21 mouse cellular contexts compared by ENCODE assay signal in the genomic region with DNA sequence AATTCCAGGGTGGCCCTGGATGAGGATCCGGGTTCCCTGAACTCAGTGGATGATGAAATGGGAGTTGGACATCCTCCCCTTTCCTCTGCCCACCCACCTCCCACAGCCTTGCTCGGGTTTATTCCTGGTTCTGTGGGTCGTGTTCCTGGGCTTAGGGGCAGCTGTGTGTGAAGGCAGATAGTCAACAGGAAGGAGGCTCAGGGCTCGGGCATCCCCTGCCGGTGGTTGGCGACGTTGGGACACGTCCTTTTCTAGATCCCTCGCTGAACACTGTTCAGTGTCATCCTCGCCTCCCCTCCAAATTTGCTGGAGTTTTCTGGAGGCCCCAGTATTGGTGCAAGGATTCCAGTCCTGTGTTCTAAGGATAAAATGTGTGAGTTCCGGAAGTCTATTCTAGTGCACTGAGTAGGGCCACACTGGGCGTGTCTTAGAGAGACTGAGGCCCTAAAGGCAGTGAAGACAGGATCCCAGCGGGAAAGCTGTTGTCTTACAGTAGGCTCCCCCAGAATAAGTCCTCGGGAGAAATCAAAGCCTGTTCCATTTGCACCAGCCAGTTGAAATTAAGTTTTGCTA. TPM values are rescaled to one million over a fixed set of nuclear protein-coding genes. Genes with fewer than 3 reads are reported as not detected.
A peak's percentile ranks its signal among the peaks of the same experiment; 100 is the strongest.
DNase-seq lines count a peak whose midpoint lies in the region; ATAC-seq and TF ChIP-seq lines count a peak whose summit lies in the region.
"Had no signal": no experiment of that assay in that cellular context is flagged by ENCODE, and none has a peak within 500 bp of the region (broad histone marks: within the 10 kb centered on the region; RNA-seq: fewer than 3 reads in every experiment).

No protein-coding gene starts in this region.

- TF ChIP-seq POLR2A in lung, adult 2 months (IDR thresholded peaks at IDR 0.05; ENCODE audit: borderline replicate concordance, extremely low read depth, low read depth, low read length): no peak

- WGBS in lung, adult 2 months: 68% methylated on average over 14 of the region's 14 CpGs
- WGBS in liver, postnatal 0 days (ENCODE audit: insufficient replicate concordance): 40% methylated on average over 14 of the region's 14 CpGs
- 82% methylated on average over 14 of the region's 14 CpGs for WGBS in stomach, postnatal 0 days

- H3K4me1 ChIP-seq in lung, adult 2 months (ENCODE audit: control insufficient read depth, insufficient read depth, low read length): no peaks in the 10 kb centered on the region
- H3K4me1 ChIP-seq in liver, postnatal 0 days (ENCODE audit: insufficient read depth): no peaks in the 10 kb centered on the region
- no peaks in the 10 kb centered on the region; the same call in 1 of the 2 replicates for H3K4me1 ChIP-seq in stomach, postnatal 0 days (replicated peaks; ENCODE audit: control insufficient read depth, insufficient read depth)
- H3K4me1 ChIP-seq: heart, embryonic 12.5 days; neural tube, embryonic 13.5 days had no signal

- H3K27ac ChIP-seq in liver, postnatal 0 days (ENCODE audit: low read depth): no peak overlapping the region
- no peak overlapping the region for H3K27ac ChIP-seq in stomach, postnatal 0 days (replicated peaks)
- no peak overlapping the region for H3K27ac ChIP-seq in left cerebral cortex, adult 2 months
- H3K27ac ChIP-seq: neural tube, embryonic 13.5 days had no signal

- no peaks in the 10 kb centered on the region for H3K36me3 ChIP-seq in liver, postnatal 0 days (replicated peaks; ENCODE audit: insufficient read depth, low read length)
- H3K36me3 ChIP-seq in stomach, postnatal 0 days (ENCODE audit: control insufficient read depth, insufficient read depth, low read length): no peaks in the 10 kb centered on the region
- H3K36me3 ChIP-seq: embryonic facial prominence, embryonic 13.5 days; heart, embryonic 12.5 days; neural tube, embryonic 13.5 days had no signal

- TF ChIP-seq CTCF in lung, adult 2 months (IDR thresholded peaks at IDR 0.05; ENCODE audit: insufficient read depth, low read length): peak; percentile 29; the same call in 1 of the 2 replicates
- peak; percentile 39 for TF ChIP-seq CTCF in liver, postnatal 0 days (IDR thresholded peaks at IDR 0.05; ENCODE audit: low read depth)
- TF ChIP-seq CTCF in stomach, postnatal 0 days (IDR thresholded peaks at IDR 0.05; ENCODE audit: low read depth): no peak
- no peak for TF ChIP-seq CTCF in left cerebral cortex, adult 2 months (IDR thresholded peaks at IDR 0.05)

- ATAC-seq in activated CD4-positive, CD25-positive, alpha-beta regulatory T cell, adult 4 months: peak; percentile 54
- ATAC-seq in liver, postnatal 0 days: 0 out of 2 replicates have a peak, but pooled peaks have one; percentile 21
- 0 out of 2 replicates have a peak, but pooled peaks have one; percentile 11 for ATAC-seq in stomach, postnatal 0 days (ENCODE audit: low FRiP score, low TSS enrichment)

- H3K9ac ChIP-seq in liver, postnatal 0 days (replicated peaks): no peak overlapping the region
- H3K9ac ChIP-seq in stomach, postnatal 0 days (ENCODE audit: low read length): no peak overlapping the region
- H3K9ac ChIP-seq: embryonic facial prominence, embryonic 13.5 days; heart, embryonic 12.5 days; neural tube, embryonic 13.5 days had no signal

- intact Hi-C loops in left cerebral cortex, adult 2 months (cut with DNase I): no loop called here

- DNase-seq in lung, adult 2 months: no peak
- DNase-seq in lung, postnatal 14 days: no peak
- peak; percentile 28 for DNase-seq in liver, postnatal 0 days
- DNase-seq in stomach, postnatal 0 days (ENCODE audit: low spot score): no peak
- DNase-seq in spleen, postnatal 36 days (ENCODE audit: low spot score in 2 of 2): no peak
- DNase-seq in left cerebral cortex, adult 2 months (ENCODE audit: extremely low spot score in 1 of 2, low spot score in 2 of 2): no peak
- no peak for DNase-seq in cerebellum, adult 8-10 months
- DNase-seq: cerebellum, adult 11-12 months; gastrocnemius, postnatal 25 days; kidney, postnatal 25 days; right cerebral cortex, postnatal 4 days had no signal

- no peak overlapping the region for H3K4me3 ChIP-seq in lung, adult 2 months (replicated peaks; ENCODE audit: extremely low read depth, low read depth, low read length)
- H3K4me3 ChIP-seq in liver, postnatal 0 days (ENCODE audit: low read depth, low read length): no peak overlapping the region
- H3K4me3 ChIP-seq in stomach, postnatal 0 days (ENCODE audit: low read depth, low read length): no peak overlapping the region
- no peak overlapping the region for H3K4me3 ChIP-seq in left cerebral cortex, adult 2 months
- H3K4me3 ChIP-seq: embryonic facial prominence, embryonic 13.5 days; heart, embryonic 12.5 days; neural tube, embryonic 13.5 days had no signal

- no peak for TF ChIP-seq EP300 in liver, postnatal 0 days (IDR thresholded peaks at IDR 0.05; ENCODE audit: low read depth)
- TF ChIP-seq EP300 in stomach, postnatal 0 days (optimal IDR thresholded peaks at IDR 0.05): no peak

- no peak overlapping the region for H3K4me2 ChIP-seq in liver, postnatal 0 days (ENCODE audit: low read depth, low read length)
- no peak overlapping the region for H3K4me2 ChIP-seq in stomach, postnatal 0 days (replicated peaks; ENCODE audit: low read depth)
- H3K4me2 ChIP-seq: embryonic facial prominence, embryonic 13.5 days; heart, embryonic 12.5 days; neural tube, embryonic 13.5 days had no signal

- no peaks in the 10 kb centered on the region for H3K9me3 ChIP-seq in liver, postnatal 0 days (ENCODE audit: low read length)
- no peaks in the 10 kb centered on the region for H3K9me3 ChIP-seq in stomach, postnatal 0 days (ENCODE audit: control insufficient read depth, low read length)
- H3K9me3 ChIP-seq: embryonic facial prominence, embryonic 13.5 days; heart, embryonic 12.5 days; neural tube, embryonic 13.5 days had no signal

- no peaks in the 10 kb centered on the region for H3K27me3 ChIP-seq in liver, postnatal 0 days (ENCODE audit: insufficient read depth, low read length)
- H3K27me3 ChIP-seq in stomach, postnatal 0 days (ENCODE audit: control insufficient read depth, insufficient read depth, low read length): no peaks in the 10 kb centered on the region
- H3K27me3 ChIP-seq: embryonic facial prominence, embryonic 13.5 days; heart, embryonic 12.5 days; neural tube, embryonic 13.5 days had no signal

RNA-seq across cellular contexts. Expression of a gene that starts 19.4 kb away (rescaled TPM):
- polyA plus RNA-seq in lung, adult 2 months (2012; rRNA removed): 560 and 814 TPM in 2 replicates
- 10 to 100 TPM; 17.0 to 23.4 TPM for polyA plus RNA-seq in activated CD4-positive, CD25-positive, alpha-beta regulatory T cell, adult 4 months (2017; shearing (Covaris generic))
- polyA plus RNA-seq in liver, postnatal 0 days (2015; fragmentation: Nextera tagmentation; extraction: Ambion mirVana): 295 and 298 TPM in 2 replicates
- 350 and 450 TPM in 2 replicates for polyA plus RNA-seq in stomach, postnatal 0 days (2015; fragmentation: Nextera tagmentation; extraction: Ambion mirVana)
- 10 to 100 TPM; 10.9 to 16.7 TPM for total RNA-seq in left cerebral cortex, adult 2 months (2021)

RNA-seq across cellular contexts. Expression of a gene that starts 24.2 kb away (rescaled TPM):
- polyA plus RNA-seq in lung, adult 2 months (2012; rRNA removed): 227 and 261 TPM in 2 replicates
- polyA plus RNA-seq in activated CD4-positive, CD25-positive, alpha-beta regulatory T cell, adult 4 months (2017; shearing (Covaris generic)): 1 to 10 TPM; 4.6 to 7.5 TPM
- 33.4 and 38.6 TPM in 2 replicates for polyA plus RNA-seq in liver, postnatal 0 days (2015; fragmentation: Nextera tagmentation; extraction: Ambion mirVana)
- 162 and 173 TPM in 2 replicates for polyA plus RNA-seq in stomach, postnatal 0 days (2015; fragmentation: Nextera tagmentation; extraction: Ambion mirVana)
- 1 to 10 TPM; 3.7 to 5.8 TPM for total RNA-seq in left cerebral cortex, adult 2 months (2021)

RNA-seq across cellular contexts. Expression of a gene that starts 26.5 kb away (rescaled TPM):
- 10.6 and 24.3 TPM in 2 replicates for polyA plus RNA-seq in lung, adult 2 months (2012; rRNA removed)
- under 1 TPM; 0.70 to 0.92 TPM for polyA plus RNA-seq in activated CD4-positive, CD25-positive, alpha-beta regulatory T cell, adult 4 months (2017; shearing (Covaris generic))
- polyA plus RNA-seq in liver, postnatal 0 days (2015; fragmentation: Nextera tagmentation; extraction: Ambion mirVana): 53.6 and 54.4 TPM in 2 replicates
- polyA plus RNA-seq in stomach, postnatal 0 days (2015; fragmentation: Nextera tagmentation; extraction: Ambion mirVana): 0.40 and 0.63 TPM in 2 replicates
- under 1 TPM in 1 of 2 experiments, not detected in 1; 0.57 TPM for total RNA-seq in left cerebral cortex, adult 2 months (2021)
- total RNA-seq: gastrocnemius, postnatal 25 days; layer of hippocampus, postnatal 14 days; left cerebral cortex, postnatal 25 days had no signal
- polyA plus RNA-seq: heart, embryonic 12.5 days; stomach, embryonic 14.5 days had no signal

RNA-seq across cellular contexts. Expression of a gene that starts 35.4 kb away (rescaled TPM):
- polyA plus RNA-seq in lung, adult 2 months (2012; rRNA removed): 1,180 and 1,190 TPM in 2 replicates
- polyA plus RNA-seq in activated CD4-positive, CD25-positive, alpha-beta regulatory T cell, adult 4 months (2017; shearing (Covaris generic)): 100 to 1,000 TPM in 1 of 2 experiments, 10 to 100 TPM in 1; 94.1 to 101 TPM
- polyA plus RNA-seq in liver, postnatal 0 days (2015; fragmentation: Nextera tagmentation; extraction: Ambion mirVana): 798 and 816 TPM in 2 replicates
- polyA plus RNA-seq in stomach, postnatal 0 days (2015; fragmentation: Nextera tagmentation; extraction: Ambion mirVana): 932 and 1,048 TPM in 2 replicates
- total RNA-seq in left cerebral cortex, adult 2 months (2021): 10 to 100 TPM; 10.8 to 17.7 TPM

RNA-seq across cellular contexts. Expression of a gene that starts 35.5 kb away (rescaled TPM):
- 0.63 TPM in 1 of 2 replicates, not detected in the other for polyA plus RNA-seq in lung, adult 2 months (2012; rRNA removed)
- not detected for polyA plus RNA-seq in activated CD4-positive, CD25-positive, alpha-beta regulatory T cell, adult 4 months (2017; shearing (Covaris generic))
- polyA plus RNA-seq in liver, postnatal 0 days (2015; fragmentation: Nextera tagmentation; extraction: Ambion mirVana): 0.59 TPM in 1 of 2 replicates, not detected in the other
- 0.32 and 0.71 TPM in 2 replicates for polyA plus RNA-seq in stomach, postnatal 0 days (2015; fragmentation: Nextera tagmentation; extraction: Ambion mirVana)
- not detected for total RNA-seq in left cerebral cortex, adult 2 months (2021)
- total RNA-seq: gastrocnemius, postnatal 25 days; hematopoietic stem cell, adult 5-6 weeks; layer of hippocampus, postnatal 14 days; left cerebral cortex, postnatal 25 days had no signal
- polyA plus RNA-seq: embryonic facial prominence, embryonic 13.5 days; frontal cortex, adult 2 months; heart, embryonic 12.5 days; liver, embryonic 16.5 days; neural tube, embryonic 13.5 days; stomach, embryonic 14.5 days had no signal

Comparison
In these comparisons a context has a peak if more than half of its experiments do, and no peak if none do; other contexts are left out.
1. CTCF ChIP-seq: peak in lung, adult 2 months (single experiment) and liver, postnatal 0 days (single experiment); none in stomach, postnatal 0 days (single experiment) and left cerebral cortex, adult 2 months (single experiment).
2. RNA of a gene that starts 19.4 kb away (polyA plus RNA-seq): 560 to 814 TPM in lung, adult 2 months, 350 to 450 TPM in stomach, postnatal 0 days and 295 to 298 TPM in liver, postnatal 0 days; 17.0 to 23.4 TPM in activated CD4-positive, CD25-positive, alpha-beta regulatory T cell, adult 4 months; every median in the first group is over 10 times any median in the second.
3. Peak in every context shown above with its lines, with median percentiles within 50 percentile points of each other: ATAC-seq.